Mouse (Mus musculus) thymus, adult 18-20 months (tissue): ENCODE measurements at regions not wholly inside any gene's neighbourhood (a gene's known extent, or its start where the extent isn't known, plus 50 kb on each side); places are given as distances from the start of the nearest gene placed in this dataset.

Source experiments
- DNase-seq, 2 experiments: peaks; one replicate each; pipeline ENCODE4 v3.0.0; 2022; ENCODE audit warnings: mixed read lengths in 2 of 2

DNA sequence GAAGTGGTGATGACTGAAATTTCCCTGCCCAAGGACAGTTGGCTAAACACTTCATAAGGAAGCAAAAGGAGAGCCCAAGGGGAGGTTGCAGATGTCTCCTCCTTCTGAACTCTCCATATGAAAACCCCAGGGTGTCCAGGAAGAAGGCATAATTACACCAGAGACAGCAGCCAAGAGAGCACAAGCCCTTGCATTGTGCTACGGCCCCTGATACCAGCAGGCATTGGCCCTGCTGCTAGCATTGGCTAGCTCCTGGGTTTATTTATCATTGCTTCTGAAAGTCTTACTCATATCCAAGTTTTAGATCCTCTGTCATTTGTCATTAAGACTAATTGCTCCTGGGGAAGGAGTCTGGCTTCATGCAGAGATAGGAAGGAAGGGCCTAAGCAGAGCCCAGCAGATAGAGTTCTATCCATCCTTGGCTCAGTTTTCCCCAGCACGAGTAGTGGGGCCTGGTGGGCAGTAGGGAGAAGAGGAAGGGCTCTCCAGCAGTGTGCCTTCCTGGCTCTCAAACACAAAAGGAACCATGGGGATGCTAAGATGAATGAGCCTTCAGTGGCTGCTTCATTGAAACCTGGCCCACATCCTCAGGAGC, 98.5 kb upstream of the Tmc3 start:
- DNase-seq, result no peak

DNA sequence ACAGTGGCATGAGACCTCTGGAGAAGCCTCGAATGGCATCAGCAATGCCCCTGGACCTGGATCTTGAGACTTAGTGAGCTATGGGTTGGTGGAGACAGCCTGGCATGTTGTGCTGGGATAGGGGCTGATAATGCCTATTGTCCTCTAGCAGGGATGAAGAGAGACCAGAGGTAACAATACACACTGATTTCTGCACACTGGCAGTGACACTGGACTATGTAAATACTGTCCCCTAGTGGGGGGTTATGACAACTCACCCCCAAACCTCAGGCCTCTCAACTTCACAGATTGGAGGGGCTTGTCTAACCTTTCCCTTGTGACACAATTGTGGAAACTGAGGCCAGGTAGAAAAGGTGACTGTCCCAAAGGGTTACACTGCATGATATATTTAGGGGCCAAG, 94.9 kb upstream of the Tmc3 start:
- no peak for DNase-seq

DNA sequence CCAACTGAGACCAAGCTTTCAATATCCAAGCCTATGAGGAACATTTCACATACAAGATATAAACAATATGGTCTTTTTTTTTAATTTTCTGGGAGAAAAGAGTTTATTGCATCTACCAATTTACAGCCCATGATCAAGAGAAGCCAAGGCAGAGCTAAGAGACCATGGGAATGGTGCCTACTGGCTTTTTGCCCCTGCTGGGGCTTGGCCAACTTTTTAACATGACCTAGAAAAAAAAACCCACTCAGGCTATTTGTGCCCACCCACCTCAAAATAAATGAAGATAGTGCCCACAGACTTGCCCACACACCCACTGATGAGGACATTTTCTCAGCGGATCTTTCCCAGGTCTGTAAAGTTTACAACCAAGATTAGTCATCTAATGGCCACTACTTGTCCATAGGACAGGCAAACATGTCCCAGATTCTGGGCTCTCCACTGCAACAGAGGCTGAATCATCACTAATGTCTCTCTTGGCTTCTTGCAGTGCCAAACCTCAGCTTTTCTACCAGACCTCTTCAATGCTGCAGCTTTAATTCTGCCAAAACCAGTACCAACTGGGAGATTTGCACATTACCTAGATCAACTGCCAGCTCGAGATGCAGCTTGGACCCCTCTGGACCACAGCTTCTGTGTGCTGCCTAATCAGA, 79.6 kb upstream of the Tmc3 start:
- no peak for DNase-seq

DNA sequence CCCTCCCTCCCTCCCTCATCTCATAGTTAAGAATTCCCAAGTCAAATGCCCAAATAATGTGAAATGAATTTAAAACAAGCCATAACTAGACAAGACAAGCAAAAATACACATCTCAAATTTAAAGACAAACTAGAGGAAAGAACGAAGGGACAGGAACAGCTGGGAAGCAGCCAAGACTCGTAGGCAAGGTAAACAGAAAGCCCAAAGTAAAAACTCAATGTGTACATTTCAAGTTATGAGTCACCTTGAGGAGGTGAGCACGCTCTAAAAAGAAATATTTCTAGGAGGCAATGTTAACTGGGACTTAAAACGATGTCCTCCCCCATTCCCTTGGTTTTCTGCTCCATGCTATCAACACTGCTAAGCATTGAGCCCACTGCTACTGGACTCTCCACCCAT, 68.4 kb upstream of the Tmc3 start:
- DNase-seq, result no peak

DNA sequence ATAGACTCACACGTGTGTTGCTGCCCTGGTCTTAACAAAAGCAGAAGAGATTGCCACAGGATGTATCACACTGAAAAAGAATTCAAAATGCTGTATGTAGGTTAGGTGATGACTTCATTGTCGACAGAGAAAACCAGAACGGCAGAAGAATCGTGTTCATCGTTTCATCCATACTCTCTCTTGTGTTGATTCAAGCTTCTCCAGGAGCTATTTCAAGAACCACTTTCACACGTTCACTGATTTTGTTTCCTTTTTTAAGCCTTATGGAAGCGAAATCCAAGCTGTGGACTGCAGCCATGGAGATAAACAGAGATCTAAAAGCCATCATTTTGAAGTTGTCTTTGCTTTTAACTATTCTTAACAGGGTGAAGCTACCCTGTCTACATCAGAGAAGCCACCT, 63.2 kb upstream of the Tmc3 start:
- DNase-seq, result no peak
